Mouse (Mus musculus) myocyte (in vitro differentiated cells): Measurements from ENCODE around the gene Praf2.

Experiments used
- CEBPB ChIP-seq: IDR thresholded peaks from 2 replicates; pipeline ENCODE4 v1.6.1; 2011; ENCODE audit warnings: mild to moderate bottlenecking, moderate library complexity; ENCODE audit not compliant: poor library complexity, insufficient read depth, severe bottlenecking
- E2F4 ChIP-seq: IDR thresholded peaks from one replicate; pipeline ENCODE4 v1.6.1; 2011; ENCODE audit warnings: mild to moderate bottlenecking, control low read depth, moderate library complexity; ENCODE audit not compliant: insufficient read depth
- MAX ChIP-seq: IDR thresholded peaks from one replicate; pipeline ENCODE4 v1.6.1; 2011; ENCODE audit warnings: low read depth, mild to moderate bottlenecking, control low read depth
- MYOD1 ChIP-seq, 3 experiments: IDR thresholded peaks; one replicate each; pipeline ENCODE4 v1.6.1; 2011; ENCODE audit warnings: control low read depth in 2 of 3, low read depth in 2 of 3, mild to moderate bottlenecking in 2 of 3, moderate library complexity in 1 of 3; ENCODE audit not compliant: insufficient read length in 2 of 3, control insufficient read depth in 1 of 3
- POLR2A ChIP-seq: IDR thresholded peaks from one replicate; pipeline ENCODE4 v1.6.1; 2011; ENCODE audit warnings: low read depth, mild to moderate bottlenecking, control low read depth, moderate library complexity; ENCODE audit not compliant: insufficient read length
- TCF12 ChIP-seq: IDR thresholded peaks from one replicate; pipeline ENCODE4 v1.6.1; 2011; ENCODE audit warnings: mild to moderate bottlenecking, control low read depth; ENCODE audit not compliant: poor library complexity, insufficient read depth, severe bottlenecking
- USF1 ChIP-seq: IDR thresholded peaks from one replicate; pipeline ENCODE4 v1.6.1; 2011; ENCODE audit warnings: low read depth, mild to moderate bottlenecking, control low read depth, moderate library complexity

DNA sequence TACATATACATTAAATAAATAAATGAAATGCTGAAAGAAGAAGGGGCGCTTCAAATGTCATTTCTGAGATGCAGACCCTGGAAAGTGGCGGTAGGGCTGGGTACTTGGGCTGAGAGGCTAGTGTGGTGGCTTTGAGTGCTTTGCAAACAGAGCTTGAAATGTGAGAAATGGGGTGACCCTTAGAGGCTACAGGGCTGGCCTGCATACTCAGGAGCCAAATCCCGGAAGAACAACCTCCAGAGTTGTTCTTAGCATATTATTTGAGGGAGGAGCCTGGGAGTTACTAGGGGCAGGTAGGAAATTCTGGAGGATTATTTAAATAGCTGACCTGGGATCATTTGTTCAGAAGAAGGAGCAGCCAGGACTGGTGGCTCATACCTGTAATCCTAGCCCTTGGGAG lies 37.8 kb upstream of the Praf2 start:
- TF ChIP-seq USF1, result no peak
- no peak for TF ChIP-seq CEBPB
- no peak for TF ChIP-seq POLR2A
- TF ChIP-seq MAX, result no peak
- no peak for TF ChIP-seq MYOD1 (IDR thresholded peaks at IDR 0.05; ENCODE audit: control insufficient read depth in 1 of 3, insufficient read length in 2 of 3, low read depth in 2 of 3)
- TF ChIP-seq TCF12, result no peak
- TF ChIP-seq E2F4, result no peak
